Mouse (Mus musculus) embryonic fibroblast, embryonic 13.5 days (primary cell): Measurements from ENCODE around the gene Myo1b. TPM values are rescaled to one million over a fixed set of nuclear protein-coding genes. Genes with fewer than 3 reads are reported as not detected.

Experiments used
- H3K27ac ChIP-seq: 2 replicates; pipeline ENCODE4 v1.5.1; 2012; ENCODE audit warnings: low read length, control low read depth, inconsistent platforms; ENCODE audit not compliant: insufficient read depth
- H3K4me1 ChIP-seq: 2 replicates; pipeline ENCODE4 v1.6.1; 2011; ENCODE audit warnings: low read length; ENCODE audit not compliant: control insufficient read depth, insufficient read depth
- H3K4me3 ChIP-seq: 2 replicates; pipeline ENCODE4 v1.5.1; 2011; ENCODE audit warnings: mild to moderate bottlenecking, control low read depth, low read length; ENCODE audit not compliant: insufficient read depth
- CTCF ChIP-seq: IDR thresholded peaks from 2 replicates; pipeline ENCODE4 v1.5.1; 2011; ENCODE audit warnings: mild to moderate bottlenecking, control low read depth, low read length, moderate library complexity, borderline replicate concordance; ENCODE audit not compliant: insufficient read depth
- POLR2A ChIP-seq: IDR thresholded peaks from 2 replicates; pipeline ENCODE4 v1.6.1; 2011; ENCODE audit warnings: low read depth, mild to moderate bottlenecking, control low read depth, low read length, moderate library complexity
- polyA plus RNA-seq: library from polyadenylated mRNA; stranded (reverse); fragments of >200 nt; gene quantifications from 2 replicates; pipeline ENCODE4 v1.2.4, GENCODE M21; 2011; ENCODE audit warnings: low read depth; ENCODE audit not compliant: missing spikeins, insufficient read length

Gene Myo1b
- polyA plus RNA-seq, 1 experiment: 66.5 TPM

GRCm38 (mm10) chr1:51704610-51705009 lies 211.3 kb downstream of the Myo1b start:
- Histone ChIP-seq H3K4me1 (no peaks in the 10 kb centered on the region), H3K27ac (no peak overlapping the region), H3K4me3 (no peak overlapping the region)
- TF ChIP-seq CTCF: no peak
- no peak for TF ChIP-seq POLR2A

Other genes starting within 250 kb of the Myo1b start
- not detected in 2 replicates for gene Stat4, start 71.1 kb upstream of the Myo1b start, polyA plus RNA-seq
- gene Stat1, start 203.4 kb upstream of the Myo1b start, polyA plus RNA-seq: 45.4 and 68.0 TPM in 2 replicates